Mouse (Mus musculus) limb, embryonic 15.5 days (tissue): ENCODE data around the gene Shbg. TPM values are rescaled to one million over a fixed set of nuclear protein-coding genes. Genes with fewer than 3 reads are reported as not detected.
A peak's percentile ranks its signal among the peaks of the same experiment; 100 is the strongest.

ENCODE experiments used
- ATAC-seq: fragments of 200-750 bp; cut with Nextera tagmentation; 2 replicates; pipeline ENCODE4 v1.8.0; 2017; ENCODE audit warnings: low read depth, moderate TSS enrichment; ENCODE audit not compliant: insufficient number of reproducible peaks, low FRiP score, low TSS enrichment
- H3K27ac ChIP-seq: fragments of 300-500 bp; sonication (generic); 2 replicates; pipeline ENCODE4 v1.5.1; 2015; ENCODE audit warnings: moderate library complexity, mild to moderate bottlenecking, inconsistent platforms
- H3K27me3 ChIP-seq: fragments of 300-500 bp; sonication (generic); 2 replicates; pipeline ENCODE4 v1.6.1; 2015; ENCODE audit warnings: inconsistent platforms
- H3K36me3 ChIP-seq: fragments of 300-500 bp; sonication (generic); 2 replicates; pipeline ENCODE4 v1.6.1; 2015; ENCODE audit warnings: inconsistent platforms
- H3K4me1 ChIP-seq: fragments of 300-500 bp; sonication (generic); 2 replicates; pipeline ENCODE4 v1.6.1; 2015; ENCODE audit warnings: inconsistent platforms
- H3K4me2 ChIP-seq: fragments of 300-500 bp; sonication (generic); 2 replicates; pipeline ENCODE4 v1.6.1; 2015; ENCODE audit warnings: mild to moderate bottlenecking, inconsistent platforms
- H3K4me3 ChIP-seq: fragments of 300-500 bp; sonication (generic); 2 replicates; pipeline ENCODE4 v1.5.1; 2015; ENCODE audit warnings: mild to moderate bottlenecking, inconsistent platforms
- H3K9ac ChIP-seq: fragments of 300-500 bp; sonication (generic); 2 replicates; pipeline ENCODE4 v1.6.1; 2015; ENCODE audit warnings: inconsistent platforms
- H3K9me3 ChIP-seq: fragments of 300-500 bp; sonication (generic); 2 replicates; pipeline ENCODE4 v1.6.1; 2016; ENCODE audit warnings: inconsistent platforms
- WGBS: fragments of 180-500 bp; shearing (Covaris S2); methylation state at CpG from one replicate; pipeline ENCODE4 v1.1.7; 2015; 5-methylcytosine and 5-hydroxymethylcytosine counted together
- microRNA counts: library from miRNA; unstranded; fragments of <30 nt; microRNA quantifications from one replicate; lab custom pipeline; 2016
- microRNA-seq: library from miRNA; unstranded; fragments of <30 nt; microRNA quantifications from one replicate; pipeline ENCODE4, GENCODE M21; 2016
- polyA plus RNA-seq: library from polyadenylated mRNA; unstranded; fragments of >200 nt; fragmentation: Nextera tagmentation; extraction: Ambion mirVana; gene quantifications from 2 replicates; pipeline ENCODE4 v1.2.1, GENCODE M21; 2015

Shbg gene
- polyA plus RNA-seq, 1 experiment from 2014 or later = not detected

- H3K4me2 ChIP-seq = peak within 1 kb of the TSS; percentile 80
- peak within 1 kb of the TSS; percentile 80 for H3K9ac ChIP-seq
- peak within 1 kb of the TSS; percentile 96 for H3K27ac ChIP-seq
- under 1% methylated on average over 13 of the region's 13 CpGs for WGBS
- peaks cover 11% of the 10 kb centered on the region; the same call in 1 of the 2 replicates for H3K36me3 ChIP-seq
- H3K27me3 ChIP-seq = no peaks in the 10 kb centered on the region
- peak within 1 kb of the TSS; percentile 77 for H3K4me3 ChIP-seq
- no peaks in the 10 kb centered on the region for H3K9me3 ChIP-seq
- ATAC-seq = peak; percentile 58
- peaks cover 33% of the 10 kb centered on the region for H3K4me1 ChIP-seq
Observed at GRCm38 (mm10) chr11:69580091-69580514, 37.6 kb downstream of the Shbg start, which contains the start of the genes Wrap53 and Trp53. TSS of gene Wrap53 (minus strand) at chr11:69580255. TSS of gene Trp53 (plus strand) at chr11:69580359.

DNA sequence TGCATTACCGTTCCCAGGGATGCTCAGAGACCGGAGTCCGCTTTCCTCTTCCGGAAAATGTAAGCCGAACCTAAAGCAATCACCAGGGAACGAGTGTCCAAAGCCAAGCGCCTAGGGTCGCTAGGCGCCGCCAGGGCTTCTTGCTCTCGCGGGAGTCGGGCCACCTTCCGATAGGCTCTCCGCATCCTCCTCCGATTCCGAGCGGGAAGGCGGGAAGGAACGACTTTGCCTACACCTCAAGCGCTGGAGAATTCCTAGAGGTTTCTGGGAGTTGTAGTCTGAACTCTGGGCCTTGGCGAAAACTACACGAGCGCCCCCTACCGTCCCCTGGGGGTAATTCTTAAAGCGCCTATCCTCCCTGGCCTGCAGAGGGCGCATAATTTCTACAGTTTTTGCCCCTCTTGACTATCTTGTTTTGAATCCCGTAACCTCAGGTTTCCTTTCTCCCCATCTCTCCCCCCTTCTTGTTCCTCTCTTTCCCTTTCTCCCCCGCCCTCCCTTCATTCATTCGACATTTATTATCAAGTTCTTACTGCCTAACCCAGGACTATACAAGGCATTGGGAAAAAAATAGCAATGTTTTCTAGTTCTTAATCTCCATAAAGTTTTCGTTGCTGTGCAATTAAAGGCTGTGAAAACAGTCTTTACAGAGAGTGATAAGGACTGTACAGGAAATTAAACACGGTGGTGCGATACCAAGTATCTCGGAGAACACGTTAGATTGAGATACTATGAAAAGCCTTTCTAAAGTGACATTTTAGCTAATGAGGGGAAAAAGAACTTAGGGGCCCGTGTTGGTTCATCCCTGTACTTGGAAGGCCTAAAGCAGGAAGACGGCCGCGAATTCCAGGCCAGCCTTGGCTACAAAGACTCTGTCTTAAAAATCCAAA lies 38.3 kb downstream of the Shbg start:
- 1% methylated on average over 39 of the region's 39 CpGs for WGBS

GRCm38 (mm10) chr11:69578301-69578700 lies 39.4 kb downstream of the Shbg start:
- Histone ChIP-seq H3K9me3 (no peaks in the 10 kb centered on the region), H3K4me1 (peaks cover 33% of the 10 kb centered on the region), H3K27me3 (no peaks in the 10 kb centered on the region), H3K9ac (peak overlapping the region; percentile 80), H3K4me3 (peak overlapping the region; percentile 77), H3K4me2 (peak overlapping the region; percentile 80), H3K27ac (peak overlapping the region; percentile 82; the same call in 1 of the 2 replicates), H3K36me3 (peaks cover 15% of the 10 kb centered on the region)
- no peak for ATAC-seq
- 11% methylated on average over 15 of the region's 15 CpGs for WGBS

More for the DNA sequence above, 38.3 kb downstream of the Shbg start:
- Histone ChIP-seq H3K4me3 (peak overlapping the region; percentile 77), H3K27me3 (no peaks in the 10 kb centered on the region), H3K4me1 (peaks cover 33% of the 10 kb centered on the region), H3K36me3 (peaks cover 15% of the 10 kb centered on the region), H3K27ac (peak overlapping the region; percentile 96), H3K9me3 (no peaks in the 10 kb centered on the region), H3K4me2 (peak overlapping the region; percentile 80), H3K9ac (peak overlapping the region; percentile 80)
- ATAC-seq = peak; percentile 93

DNA sequence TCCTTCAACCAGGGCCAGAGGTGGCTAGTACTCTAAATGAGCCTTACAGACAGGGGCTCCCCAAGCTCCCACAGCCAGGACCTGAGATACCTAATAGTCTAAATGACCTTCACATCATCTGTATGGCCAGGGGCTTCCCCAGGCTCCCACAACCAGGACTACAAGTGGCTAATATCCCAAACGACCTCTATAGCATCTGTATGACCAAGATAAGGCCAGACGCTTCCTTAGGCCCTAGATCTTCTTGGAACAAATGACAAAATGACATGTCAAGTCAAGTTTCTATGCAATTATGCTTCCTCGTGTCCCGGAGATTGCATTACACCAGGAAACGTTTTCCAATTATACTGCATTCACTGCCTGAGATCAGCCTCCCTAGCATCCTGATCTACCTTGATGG lies 41.4 kb downstream of the Shbg start:
- H3K36me3 ChIP-seq = peaks cover 29% of the 10 kb centered on the region
- H3K9me3 ChIP-seq = no peaks in the 10 kb centered on the region
- no peaks in the 10 kb centered on the region for H3K27me3 ChIP-seq
- H3K27ac ChIP-seq = no peak overlapping the region
- H3K4me2 ChIP-seq = no peak overlapping the region
- H3K4me3 ChIP-seq = no peak overlapping the region
- WGBS = 71% methylated on average over 5 of the region's 5 CpGs
- H3K9ac ChIP-seq = no peak overlapping the region
- peaks cover 25% of the 10 kb centered on the region for H3K4me1 ChIP-seq
- no peak for ATAC-seq

GRCm38 (mm10) chr11:69575220-69575619 lies 42.5 kb downstream of the Shbg start:
- ATAC-seq = no peak
- 59% methylated on average over 3 of the region's 3 CpGs for WGBS
- no peak overlapping the region for H3K27ac ChIP-seq
- no peak overlapping the region for H3K9ac ChIP-seq
- no peak overlapping the region for H3K4me3 ChIP-seq
- H3K4me1 ChIP-seq = peaks cover 25% of the 10 kb centered on the region
- no peaks in the 10 kb centered on the region for H3K27me3 ChIP-seq
- H3K36me3 ChIP-seq = peaks cover 40% of the 10 kb centered on the region
- no peak overlapping the region for H3K4me2 ChIP-seq
- no peaks in the 10 kb centered on the region for H3K9me3 ChIP-seq

DNA sequence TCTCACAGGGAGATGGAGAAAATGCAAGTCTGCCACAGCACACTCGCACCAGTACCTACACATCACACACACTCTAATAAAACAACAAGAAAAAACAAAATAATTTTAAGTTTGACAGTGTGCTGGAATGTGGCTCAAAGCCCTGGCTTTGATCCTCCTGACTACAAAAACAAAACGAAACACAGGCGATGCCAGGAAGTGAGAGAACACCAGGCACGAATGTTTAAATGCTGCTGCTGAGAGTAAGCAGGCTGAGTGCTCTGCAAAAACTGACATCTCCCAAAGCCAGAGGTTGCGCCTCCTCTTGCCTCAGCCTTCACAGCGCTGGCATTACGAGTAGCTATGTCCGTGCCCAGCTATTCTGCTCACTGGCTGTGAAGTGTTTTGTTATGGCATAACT lies 52.6 kb downstream of the Shbg start:
- H3K9ac ChIP-seq = no peak overlapping the region
- H3K4me1 ChIP-seq = peaks cover 28% of the 10 kb centered on the region
- no peak for ATAC-seq
- H3K36me3 ChIP-seq = peaks cover 44% of the 10 kb centered on the region
- no peak overlapping the region for H3K27ac ChIP-seq
- H3K9me3 ChIP-seq = no peaks in the 10 kb centered on the region
- no peaks in the 10 kb centered on the region for H3K27me3 ChIP-seq
- no peak overlapping the region for H3K4me2 ChIP-seq
- WGBS = 54% methylated on average over 8 of the region's 8 CpGs
- no peak overlapping the region for H3K4me3 ChIP-seq

MicroRNAs within 50 kb of the gene (microRNA counts, 519-probe panel; counts per million panel counts)
- microRNA mmu-miR-1934 (lab: Ali Mortazavi, UCI) (not detected), microRNA mmu-miR-467f (lab: Ali Mortazavi, UCI) (3,497 counts per million, percentile 82 among the panel's probes with 10 or more counts)

Small RNA genes within 50 kb of the gene (microRNA-seq; reads per million reads assigned to microRNA genes)
- 2.7 reads per million, percentile 6 among the genes with 10 or more reads in this experiment for gene Mir1934
- not detected for gene Mir467f

Other genes with a start within 250 kb of the Shbg start
- gene Chd3, start 248.5 kb downstream of the Shbg start, polyA plus RNA-seq = 77.4 and 89.3 TPM in 2 replicates
- 143 and 144 TPM in 2 replicates for gene Naa38, start 222.4 kb downstream of the Shbg start, polyA plus RNA-seq
- 30.2 and 36.6 TPM in 2 replicates for gene Cyb5d1, start 222.3 kb downstream of the Shbg start, polyA plus RNA-seq
- gene Tmem88, start 219.7 kb downstream of the Shbg start, polyA plus RNA-seq = 18.8 and 20.4 TPM in 2 replicates
- gene Kdm6b, start 204.2 kb downstream of the Shbg start, polyA plus RNA-seq = 30.8 and 32.0 TPM in 2 replicates
- 2.0 and 3.0 TPM in 2 replicates for gene Dnah2, start 68.8 kb downstream of the Shbg start, polyA plus RNA-seq
- 27.9 and 33.2 TPM in 2 replicates for gene Efnb3, start 57.7 kb downstream of the Shbg start, polyA plus RNA-seq
- gene Wrap53, start 37.6 kb downstream of the Shbg start, polyA plus RNA-seq = 23.6 and 24.8 TPM in 2 replicates
- 132 and 134 TPM in 2 replicates for gene Trp53, start 37.5 kb downstream of the Shbg start, polyA plus RNA-seq
- 8.2 and 10.5 TPM in 2 replicates for gene Atp1b2, start 12.0 kb downstream of the Shbg start, polyA plus RNA-seq
- 15.7 and 16.2 TPM in 2 replicates for gene Sat2, start 4.1 kb upstream of the Shbg start, polyA plus RNA-seq
- gene Fxr2, start 15.1 kb upstream of the Shbg start, polyA plus RNA-seq = 26.8 and 27.1 TPM in 2 replicates
- 3.2 and 4.8 TPM in 2 replicates for gene Sox15, start 37.4 kb upstream of the Shbg start, polyA plus RNA-seq
- gene Mpdu1, start 44.7 kb upstream of the Shbg start, polyA plus RNA-seq = 58.9 and 63.9 TPM in 2 replicates
- gene Cd68, start 48.2 kb upstream of the Shbg start, polyA plus RNA-seq = 18.2 and 24.1 TPM in 2 replicates
- gene Eif4a1, start 54.5 kb upstream of the Shbg start, polyA plus RNA-seq = 443 and 469 TPM in 2 replicates
- gene Senp3, start 64.2 kb upstream of the Shbg start, polyA plus RNA-seq = 87.5 and 87.9 TPM in 2 replicates
- gene Tnfsf13, start 67.9 kb upstream of the Shbg start, polyA plus RNA-seq = 0.73 and 0.87 TPM in 2 replicates
- gene Tnfsf12, start 77.9 kb upstream of the Shbg start, polyA plus RNA-seq = 10.8 and 12.9 TPM in 2 replicates
- gene Tnfsfm13, start 78.2 kb upstream of the Shbg start, polyA plus RNA-seq = 4.8 and 5.7 TPM in 2 replicates
- gene Polr2a, start 140.7 kb upstream of the Shbg start, polyA plus RNA-seq = 20.0 and 20.9 TPM in 2 replicates
- gene Slc35g3, start 144.1 kb upstream of the Shbg start, polyA plus RNA-seq = 0.09 and 0.15 TPM in 2 replicates
- gene Zbtb4, start 148.0 kb upstream of the Shbg start, polyA plus RNA-seq = 5.1 and 5.4 TPM in 2 replicates
- gene Chrnb1, start 178.0 kb upstream of the Shbg start, polyA plus RNA-seq = 18.6 and 30.0 TPM in 2 replicates
- 3.4 and 3.9 TPM in 2 replicates for gene Fgf11, start 184.0 kb upstream of the Shbg start, polyA plus RNA-seq
- 8.1 and 8.9 TPM in 2 replicates for gene Tmem102, start 187.7 kb upstream of the Shbg start, polyA plus RNA-seq
- not detected in 2 replicates for gene Gm39566, start 197.4 kb upstream of the Shbg start, polyA plus RNA-seq
- gene Spem2, start 200.6 kb upstream of the Shbg start, polyA plus RNA-seq = not detected in 2 replicates
- gene Spem1, start 204.3 kb upstream of the Shbg start, polyA plus RNA-seq = 0.28 TPM in 1 of 2 replicates, not detected in the other
- gene Nlgn2, start 219.9 kb upstream of the Shbg start, polyA plus RNA-seq = 7.6 and 8.7 TPM in 2 replicates
- 325 and 365 TPM in 2 replicates for gene Tmem256, start 220.6 kb upstream of the Shbg start, polyA plus RNA-seq
- 132 and 134 TPM in 2 replicates for gene Plscr3, start 228.5 kb upstream of the Shbg start, polyA plus RNA-seq
- 4.1 and 5.0 TPM in 2 replicates for gene Tnk1, start 240.8 kb upstream of the Shbg start, polyA plus RNA-seq